Mouse (Mus musculus) inflammation-experienced regulatory T-cells (primary cell): ENCODE data around the gene Dph1. TPM values are rescaled to one million over a fixed set of nuclear protein-coding genes. Genes with fewer than 3 reads are reported as not detected.

Source experiments
- polyA plus RNA-seq, 2 experiments: library from polyadenylated mRNA; unstranded; fragments of 100-300 nt; shearing (Covaris generic); gene quantifications; one replicate each; pipeline ENCODE4 v1.2.1; 2017

Dph1 gene
- 10 to 100 TPM; 17.2 to 21.0 TPM for polyA plus RNA-seq

DNA sequence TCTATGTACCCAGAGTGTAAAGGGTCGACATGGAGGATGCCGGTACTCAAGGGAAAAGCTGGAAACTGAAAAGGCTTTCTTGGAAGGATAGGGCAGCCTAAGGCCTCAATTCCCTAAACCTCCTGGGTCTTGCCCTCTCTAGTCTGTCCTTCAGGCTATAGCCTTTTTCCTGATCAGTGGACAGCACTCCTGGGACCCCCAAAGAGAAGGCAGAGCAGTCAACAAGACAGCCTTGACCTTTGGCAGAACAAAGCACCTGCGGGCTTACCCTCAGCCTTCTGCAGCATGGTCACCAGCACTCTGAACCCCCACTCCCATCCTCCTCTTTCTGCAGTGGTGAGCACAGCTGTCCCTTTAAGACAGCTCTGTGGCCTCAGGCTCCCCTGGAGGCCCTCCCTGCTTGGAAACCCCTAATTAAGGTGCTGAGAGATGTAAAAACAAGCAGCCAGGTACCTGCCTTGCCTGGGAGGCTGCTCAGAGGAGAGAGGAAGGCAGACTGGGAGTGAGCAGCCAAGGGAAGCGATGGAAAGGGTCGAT is at the start of gene Dph1:
Gene Dph1, minus strand, starts transcription at position 337 of the 537 bp plus-strand sequence.

DNA sequence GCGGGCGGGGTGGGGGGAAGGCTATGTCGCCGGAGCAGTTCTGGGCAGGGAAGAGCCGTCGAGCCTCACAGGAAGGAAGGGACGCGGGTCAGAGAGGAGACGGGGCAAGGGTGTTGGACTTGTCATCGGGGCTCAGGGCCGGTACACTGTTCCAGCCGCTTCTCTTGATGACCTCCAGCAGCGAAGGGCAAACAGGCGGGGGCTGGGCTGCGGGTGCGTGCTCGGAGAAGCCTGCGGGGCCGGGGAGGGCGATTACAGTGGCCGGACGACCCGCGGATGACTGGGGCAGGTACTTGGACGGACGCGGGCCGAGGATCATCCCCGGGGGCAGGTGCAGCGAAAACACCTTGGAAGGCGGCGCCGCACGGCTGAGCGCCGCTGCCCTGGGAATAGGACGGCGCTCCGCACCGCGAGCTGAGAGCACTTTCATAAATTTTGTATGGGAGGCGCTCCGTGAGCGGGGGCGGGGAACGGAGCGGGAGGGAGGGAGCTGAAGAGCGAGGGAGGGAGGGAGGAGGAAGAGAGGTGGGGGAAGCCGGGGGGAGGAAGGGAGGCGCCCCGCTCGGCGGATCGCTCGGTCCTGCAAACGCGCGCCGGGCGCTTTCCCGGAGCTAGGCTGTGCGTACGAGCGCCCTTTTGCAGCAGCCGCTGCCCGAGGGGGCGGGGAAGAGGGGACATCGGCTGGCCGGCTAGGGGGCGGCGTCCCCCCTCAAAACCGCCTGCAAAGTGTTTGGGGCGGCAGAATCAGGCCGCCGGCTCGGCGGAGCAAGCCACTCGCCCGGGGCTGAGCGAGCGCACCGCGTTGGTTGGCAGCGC is 2.4 kb upstream of the Dph1 start, which contains the start of gene Rtn4rl1:
Gene Rtn4rl1, plus strand, starts transcription at position 528 of the 816 bp plus-strand sequence.

DNA sequence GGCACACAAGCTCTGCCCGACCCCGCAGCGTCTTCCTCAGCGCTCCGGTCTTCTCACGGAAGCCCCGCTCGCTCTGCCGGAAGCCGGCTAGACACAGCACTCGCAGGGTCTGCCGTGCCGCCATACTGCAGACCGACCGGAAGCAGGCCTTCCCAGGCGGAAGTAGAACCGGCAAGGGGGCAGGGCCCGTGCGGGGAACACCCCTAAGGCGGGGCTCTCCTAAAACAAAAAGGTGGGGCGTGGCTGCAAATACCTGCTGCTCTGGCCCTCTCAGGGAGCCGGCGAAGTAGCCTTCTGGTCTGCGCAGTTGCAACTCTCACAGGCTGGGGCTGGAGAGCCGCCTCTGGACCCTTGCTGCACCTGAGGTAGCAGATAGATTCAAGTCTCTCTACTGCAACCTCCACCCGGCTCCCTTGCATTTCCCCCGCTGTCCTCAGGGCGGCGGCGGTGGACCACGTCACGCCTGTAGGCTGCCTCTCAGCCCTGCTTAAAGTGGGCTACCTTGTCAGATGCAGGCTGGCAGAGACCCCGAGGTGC is 12.3 kb downstream of the Dph1 start, which contains the start of gene Ovca2:
Gene Ovca2, minus strand, starts transcription at position 164 of the 537 bp plus-strand sequence.

DNA sequence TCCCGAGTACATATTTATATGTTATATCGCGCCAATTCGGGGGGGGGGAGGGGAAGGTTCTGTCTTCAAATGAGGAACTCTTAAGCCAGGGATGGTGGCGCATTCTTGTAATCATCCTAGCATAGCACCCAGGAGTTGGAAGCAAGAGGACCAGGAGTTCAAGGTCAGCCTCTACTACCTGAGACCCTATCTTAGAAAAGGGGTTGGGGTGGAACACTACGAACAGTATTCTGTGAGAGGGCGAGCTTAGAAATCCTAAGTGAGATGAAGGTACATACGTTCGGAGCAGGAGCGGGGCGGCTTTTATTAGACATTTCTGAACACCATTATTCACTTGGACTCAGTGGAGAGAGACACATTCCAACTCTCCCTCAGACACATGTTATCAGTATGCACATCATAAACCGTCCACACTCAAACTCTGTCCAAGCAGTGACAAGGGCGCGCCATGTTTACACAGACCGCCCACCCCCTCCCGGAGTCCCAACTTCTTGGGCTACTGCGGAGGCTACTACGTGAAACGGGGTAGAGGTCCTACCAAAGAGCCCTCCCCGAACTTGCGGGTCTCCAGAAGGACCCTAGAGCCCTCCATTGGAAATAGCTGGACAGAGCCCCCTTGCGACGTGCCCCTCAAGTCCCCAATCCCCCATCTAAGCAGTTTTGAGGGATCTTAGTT is 21.5 kb downstream of the Dph1 start, which contains the start of gene Hic1:
Gene Hic1, minus strand, starts transcription at position 115 of the 676 bp plus-strand sequence.

Other genes starting within 250 kb of the Dph1 start
- gene Hic1, start 21.7 kb downstream of the Dph1 start, polyA plus RNA-seq, result 1 to 10 TPM; 5.2 to 5.9 TPM
- 10 to 100 TPM; 23.8 to 30.2 TPM for gene Ovca2, start 12.4 kb downstream of the Dph1 start, polyA plus RNA-seq
- gene Rtn4rl1, start 2.5 kb upstream of the Dph1 start, polyA plus RNA-seq, result 10 to 100 TPM in 1 of 2 experiments, 1 to 10 TPM in 1; 8.6 to 31.7 TPM
- gene Rpa1, start 157.1 kb upstream of the Dph1 start, polyA plus RNA-seq, result 100 to 1,000 TPM; 121 to 135 TPM
- gene Smyd4, start 157.2 kb upstream of the Dph1 start, polyA plus RNA-seq, result 10 to 100 TPM; 14.2 to 19.9 TPM
- gene Serpinf1, start 231.5 kb upstream of the Dph1 start, polyA plus RNA-seq, result 1 to 10 TPM; 3.9 to 5.6 TPM
- gene Serpinf2, start 248.3 kb upstream of the Dph1 start, polyA plus RNA-seq, result under 1 TPM in 1 of 2 experiments, not detected in 1; 0.17 TPM